Mouse (Mus musculus) adrenal gland, postnatal 36 days (tissue): Measurements from ENCODE around the gene Gata2. TPM values are rescaled to one million over a fixed set of nuclear protein-coding genes. Genes with fewer than 3 reads are reported as not detected.

Experiments used
- DNase-seq, 2 experiments: peaks; one replicate each; pipeline ENCODE4 v3.0.0; 2021; ENCODE audit warnings: mixed read lengths in 1 of 2
- total RNA-seq, 2 experiments: library from RNA; stranded (reverse); gene quantifications; 2 replicates each; pipeline ENCODE4 v1.2.3; 2021

Gata2 gene
- total RNA-seq, 2 experiments from 2014 or later: 21.0 to 21.1 TPM

- no peak for DNase-seq
These were observed 12.9 kb downstream of the Gata2 start for GRCm38 (mm10) chr6:88206566-88206965.

GRCm38 (mm10) chr6:88207403-88208033, 13.8 kb downstream of the Gata2 start:
- no peak for DNase-seq

- DNase-seq: no peak
These were observed 14.6 kb downstream of the Gata2 start for GRCm38 (mm10) chr6:88208321-88208720.

GRCm38 (mm10) chr6:88209453-88209852, 15.8 kb downstream of the Gata2 start:
- no peak for DNase-seq

- no peak for DNase-seq
These were observed 16.5 kb downstream of the Gata2 start for GRCm38 (mm10) chr6:88210182-88210581.

DNA sequence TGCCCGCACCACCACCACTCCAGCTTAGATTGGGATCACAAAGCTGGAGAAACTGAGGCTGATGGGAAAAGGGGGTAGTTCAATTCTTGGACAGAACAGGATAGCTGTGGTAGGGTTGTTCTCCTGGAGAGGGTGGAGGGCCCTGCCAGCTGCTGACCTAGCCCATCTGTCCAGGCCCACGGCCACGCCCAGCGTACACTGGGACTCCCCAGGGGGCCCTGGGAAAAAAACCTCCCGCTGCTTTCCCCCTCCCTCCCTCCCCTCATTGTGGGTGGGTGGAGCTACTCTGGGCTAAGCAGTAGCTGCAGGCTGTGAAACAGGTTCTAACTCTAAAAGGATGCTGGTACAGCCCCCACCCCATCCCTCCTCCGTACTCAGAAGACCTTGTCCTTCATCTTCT, 22.1 kb downstream of the Gata2 start:
- DNase-seq: no peak

DNA sequence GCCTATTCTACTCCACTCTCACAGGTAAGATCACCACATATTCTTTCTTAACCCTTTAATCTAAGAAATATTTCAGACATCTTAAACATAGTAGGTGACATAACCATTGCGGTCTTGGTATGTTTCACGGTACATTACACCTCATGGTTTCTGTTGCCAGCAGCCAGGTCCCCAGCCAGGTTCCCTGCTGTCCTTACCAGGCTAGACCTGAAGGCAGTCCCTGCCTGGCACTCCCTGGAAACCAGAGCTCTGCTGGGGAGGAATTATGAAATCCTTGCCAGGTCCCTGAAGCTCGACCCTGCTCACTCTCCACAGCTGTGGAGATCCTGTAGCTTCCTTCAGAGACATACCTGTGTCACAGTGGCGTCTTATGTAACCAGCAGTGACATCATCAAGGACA, 22.5 kb downstream of the Gata2 start:
- DNase-seq: no peak

DNA sequence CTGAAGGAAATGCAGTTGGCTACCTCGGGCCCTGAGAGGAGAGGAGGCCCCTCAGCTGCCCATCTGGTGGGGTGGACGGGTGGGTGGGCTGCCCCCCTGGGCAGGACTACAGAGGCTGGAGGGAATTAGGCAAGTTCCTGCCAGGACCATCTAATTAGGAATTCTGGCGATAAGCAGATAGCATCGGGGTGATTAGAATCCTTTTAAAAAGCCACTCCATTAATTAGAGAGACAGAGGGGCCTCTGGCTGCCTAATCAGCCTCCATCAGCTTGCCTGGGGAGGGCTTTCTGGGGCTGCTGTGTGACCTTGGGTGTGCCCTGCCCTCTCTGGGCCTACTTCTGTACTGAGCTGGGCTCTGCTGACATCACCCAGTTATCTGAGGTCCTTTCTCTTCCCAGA, 25.4 kb downstream of the Gata2 start:
- DNase-seq: no peak

DNA sequence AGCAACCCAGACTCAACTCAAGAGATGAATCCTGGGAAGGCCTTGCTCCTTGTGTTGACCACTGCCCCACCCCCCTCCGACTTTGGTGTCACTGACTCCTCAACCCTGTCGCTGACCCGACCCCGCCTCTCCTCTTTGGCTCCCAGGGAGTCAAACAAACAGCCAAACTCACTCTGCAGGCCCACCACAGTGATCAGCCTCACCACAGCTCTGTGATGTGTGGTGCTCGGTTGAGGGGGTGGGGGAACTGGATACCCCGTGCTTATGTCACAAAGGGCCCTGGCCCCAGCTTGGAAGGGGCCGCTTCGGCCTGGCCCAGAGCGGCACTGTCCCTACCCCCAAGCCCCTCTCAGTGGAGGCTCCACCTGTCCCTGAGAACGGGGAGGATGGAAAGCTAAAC, 28.3 kb downstream of the Gata2 start, which contains the start of gene Dnajb8:
Gene Dnajb8 (plus strand): TSS at position 301 of the 400 bp plus-strand sequence.
- no peak for DNase-seq

GRCm38 (mm10) chr6:88226570-88226994, 32.9 kb downstream of the Gata2 start:
- DNase-seq: no peak

- DNase-seq: no peak
These were observed 33.8 kb downstream of the Gata2 start for GRCm38 (mm10) chr6:88227537-88227936.

GRCm38 (mm10) chr6:88229221-88229620, 35.5 kb downstream of the Gata2 start:
- DNase-seq: no peak

DNA sequence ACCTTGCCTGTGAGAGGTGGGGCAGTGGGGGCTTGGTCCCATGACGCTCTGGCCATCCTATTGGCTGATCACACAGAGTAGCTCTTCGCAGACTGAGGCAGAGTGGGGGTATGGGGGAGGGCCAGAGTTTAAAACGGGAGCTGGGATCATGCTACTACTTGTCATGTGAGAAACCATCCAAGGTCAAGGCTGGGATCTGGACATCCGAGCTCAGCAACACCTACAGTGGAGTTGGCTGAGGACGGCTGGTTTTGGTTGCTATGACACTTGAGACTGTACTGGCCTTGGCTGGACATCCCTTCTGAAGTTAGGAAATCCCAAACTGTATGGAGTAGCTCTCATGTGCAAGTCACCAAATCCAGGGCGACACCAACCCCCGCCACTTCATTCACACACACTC, 38.1 kb downstream of the Gata2 start:
- DNase-seq: no peak

DNA sequence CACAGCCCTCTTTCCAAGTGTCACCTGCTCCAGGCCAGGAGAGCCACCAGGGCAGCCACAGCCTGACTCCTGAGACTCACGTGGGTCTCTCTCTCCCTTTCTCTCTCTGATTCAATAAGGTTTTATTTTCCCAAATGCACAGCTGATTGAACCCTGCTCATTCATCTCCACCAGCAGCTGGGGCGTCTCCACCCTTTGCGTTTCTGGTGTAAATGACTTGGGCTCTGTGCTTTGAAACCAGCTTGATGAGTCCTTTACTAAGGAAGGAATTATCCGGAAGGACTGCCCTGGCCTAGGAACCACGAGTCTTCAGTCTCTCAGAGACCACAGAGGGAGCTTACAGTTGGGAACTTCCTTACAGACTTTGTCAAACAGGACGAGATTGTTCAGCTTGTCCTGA, 38.5 kb downstream of the Gata2 start:
- no peak for DNase-seq

DNA sequence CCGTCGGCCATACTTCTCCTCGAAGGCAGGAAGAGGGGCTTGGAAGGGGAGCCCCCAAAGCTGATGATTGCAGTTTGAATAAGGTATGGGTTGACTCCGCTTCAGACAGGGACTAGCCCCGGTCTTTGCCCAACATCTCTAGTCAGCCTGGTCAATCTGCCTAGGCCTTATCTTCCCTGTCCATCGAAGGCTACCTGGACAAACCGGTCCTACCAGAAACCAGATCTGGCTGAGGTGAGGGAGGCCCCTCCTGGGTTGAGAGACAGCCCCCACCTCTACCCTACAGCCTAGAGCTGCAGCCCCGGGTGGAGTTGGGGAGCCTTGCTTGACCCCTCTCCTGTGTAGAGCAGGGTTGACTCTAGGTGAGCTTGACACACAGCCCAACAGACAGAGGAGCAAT, 40.3 kb downstream of the Gata2 start:
- DNase-seq: no peak

- no peak for DNase-seq
These were observed 41.8 kb downstream of the Gata2 start for GRCm38 (mm10) chr6:88235461-88235860.

- no peak for DNase-seq
These were observed 42.3 kb downstream of the Gata2 start for GRCm38 (mm10) chr6:88235983-88236382.

GRCm38 (mm10) chr6:88236513-88236912, 42.8 kb downstream of the Gata2 start:
- no peak for DNase-seq

DNA sequence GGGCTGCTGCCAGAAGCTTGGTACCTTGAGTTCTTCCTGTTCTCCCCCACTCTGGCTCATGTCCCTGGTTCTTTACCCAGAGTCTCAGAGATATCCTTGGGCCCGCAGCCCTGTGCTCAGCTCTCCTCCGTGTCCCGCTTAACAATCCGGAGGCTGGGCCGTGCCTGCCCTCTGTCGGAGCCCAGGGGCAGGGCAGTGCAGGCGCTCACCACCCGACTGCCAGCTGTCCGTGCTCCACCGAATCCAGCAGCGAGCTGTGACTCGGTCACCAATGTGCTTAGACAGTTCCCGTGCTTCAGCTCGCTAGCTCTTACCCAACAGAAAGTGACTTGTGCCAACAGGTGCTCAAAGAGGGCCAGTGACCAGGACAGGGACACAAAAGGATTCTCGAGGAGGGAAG, 48.9 kb downstream of the Gata2 start:
- peak; percentile 78 to 82 for DNase-seq

GRCm38 (mm10) chr6:88249231-88249630, 55.5 kb downstream of the Gata2 start:
- no peak for DNase-seq

DNA sequence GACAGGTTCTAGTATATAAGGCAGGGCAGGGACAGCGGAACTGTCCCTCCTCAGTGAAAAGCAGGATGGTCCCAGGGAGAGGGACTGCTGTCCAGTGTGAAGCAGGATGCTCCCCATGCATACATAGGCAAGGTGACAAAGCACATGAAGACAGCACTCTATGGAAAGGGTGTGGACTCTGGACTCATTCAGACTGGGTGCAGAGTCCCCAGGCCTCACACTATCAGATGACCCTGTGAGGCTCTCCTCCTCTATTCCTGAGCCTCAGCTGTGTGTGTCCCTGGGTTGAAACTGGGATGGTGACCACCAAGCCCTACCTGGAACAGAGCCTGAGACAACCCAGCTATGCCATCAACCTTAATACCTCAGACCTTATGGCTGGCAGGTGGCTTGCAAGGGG, 57.7 kb downstream of the Gata2 start:
- DNase-seq: no peak

- no peak for DNase-seq
These were observed 58.2 kb downstream of the Gata2 start for GRCm38 (mm10) chr6:88251798-88252478.

DNA sequence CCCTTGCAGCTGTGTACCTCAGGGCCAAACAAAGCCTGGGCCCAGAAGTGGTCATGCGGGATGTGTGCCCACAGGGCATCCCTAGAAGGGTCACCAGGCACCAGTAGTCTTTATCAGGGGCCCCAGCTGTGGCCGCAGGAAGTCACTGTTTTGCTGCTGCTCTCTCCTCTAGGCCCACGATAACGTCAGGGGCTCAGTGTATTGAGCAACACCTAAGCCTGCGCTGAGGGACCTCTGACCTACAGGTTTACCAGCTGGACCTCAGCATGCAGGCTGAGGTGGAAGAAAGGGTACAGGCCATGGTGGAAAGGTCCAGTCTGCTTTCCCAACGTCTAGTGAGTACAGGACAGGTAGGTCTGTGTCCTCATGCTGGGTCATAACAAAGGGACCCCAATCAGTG, 60.4 kb downstream of the Gata2 start:
- no peak for DNase-seq

DNA sequence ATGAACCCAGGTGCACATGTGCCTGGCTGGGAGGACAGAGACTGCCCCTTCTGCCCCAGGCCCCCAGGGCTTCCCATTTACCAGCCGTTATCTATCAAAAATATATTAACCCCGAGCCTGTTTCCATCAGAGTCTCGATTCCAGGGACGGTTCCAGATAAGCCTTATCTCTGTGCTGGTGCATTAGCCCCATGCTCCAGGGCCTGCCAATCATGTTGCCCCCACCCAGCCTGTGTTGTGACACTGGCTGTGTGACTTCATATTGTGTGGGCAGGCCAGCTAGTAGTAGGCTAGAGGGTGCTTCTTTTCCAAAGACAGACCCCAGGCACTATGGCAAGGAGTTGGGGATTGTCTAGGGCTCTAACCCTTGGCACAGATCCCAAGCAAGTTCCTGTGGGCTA, 61.7 kb downstream of the Gata2 start:
- no peak for DNase-seq
